In the genomic region with DNA sequence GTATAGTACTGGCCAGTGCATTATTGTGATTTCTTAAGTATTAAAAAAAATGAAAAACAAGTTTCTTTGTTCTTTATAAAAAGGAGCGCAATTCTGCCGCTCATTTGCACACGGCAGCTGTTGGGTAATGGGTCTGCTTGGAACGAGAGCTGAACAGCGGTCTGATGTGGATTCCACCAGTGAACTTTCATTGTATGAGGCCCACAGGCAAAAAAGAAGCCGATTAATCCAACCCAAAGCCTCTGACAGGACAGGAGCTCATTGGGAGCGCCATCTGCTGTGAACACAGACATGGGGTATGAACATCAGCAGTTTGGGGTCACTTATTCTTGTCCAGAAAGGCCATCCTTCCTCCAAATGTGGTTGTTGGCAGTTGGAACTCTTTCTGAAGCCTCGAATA, we compare ENCODE assay signal across 21 mouse cellular contexts.
A peak's percentile ranks its signal among the peaks of the same experiment; 100 is the strongest.
DNase-seq lines count a peak whose midpoint lies in the region; ATAC-seq lines count a peak whose summit lies in the region.
"Had no signal": no experiment of that assay in that cellular context is flagged by ENCODE, and none has a peak within 500 bp of the region (broad histone marks: within the 10 kb centered on the region; RNA-seq: fewer than 3 reads in every experiment).

No protein-coding gene starts in this region.

- H3K9me3 ChIP-seq in hindbrain, embryonic 11.5 days (ENCODE audit: control insufficient read depth, low read length), result no peaks in the 10 kb centered on the region
- no peaks in the 10 kb centered on the region for H3K9me3 ChIP-seq in hindbrain, embryonic 13.5 days
- H3K9me3 ChIP-seq in neural tube, embryonic 11.5 days (ENCODE audit: control insufficient read depth, low read length), result no peaks in the 10 kb centered on the region
- H3K9me3 ChIP-seq in neural tube, embryonic 15.5 days (replicated peaks), result no peaks in the 10 kb centered on the region
- H3K9me3 ChIP-seq in limb, embryonic 13.5 days, result no peaks in the 10 kb centered on the region
- H3K9me3 ChIP-seq: embryonic facial prominence, embryonic 13.5 days; heart, embryonic 13.5 days; liver, embryonic 13.5 days; lung, embryonic 15.5 days had no signal

- no peak overlapping the region for H3K4me2 ChIP-seq in hindbrain, embryonic 11.5 days (replicated peaks; ENCODE audit: low read depth, low read length)
- no peak overlapping the region for H3K4me2 ChIP-seq in hindbrain, embryonic 13.5 days
- no peak overlapping the region for H3K4me2 ChIP-seq in neural tube, embryonic 11.5 days (ENCODE audit: low read depth)
- H3K4me2 ChIP-seq in neural tube, embryonic 15.5 days, result no peak overlapping the region
- no peak overlapping the region for H3K4me2 ChIP-seq in limb, embryonic 13.5 days (replicated peaks)
- H3K4me2 ChIP-seq: embryonic facial prominence, embryonic 13.5 days; heart, embryonic 13.5 days; liver, embryonic 13.5 days; lung, embryonic 15.5 days had no signal

- H3K4me1 ChIP-seq in hindbrain, embryonic 11.5 days (replicated peaks; ENCODE audit: control insufficient read depth, insufficient read depth, low read length), result no peaks in the 10 kb centered on the region
- H3K4me1 ChIP-seq in hindbrain, embryonic 13.5 days (replicated peaks), result peaks cover 12% of the 10 kb centered on the region
- H3K4me1 ChIP-seq in neural tube, embryonic 11.5 days (ENCODE audit: control insufficient read depth, insufficient read depth, low read length), result no peaks in the 10 kb centered on the region
- peaks cover 5% of the 10 kb centered on the region; the same call in 1 of the 2 replicates for H3K4me1 ChIP-seq in neural tube, embryonic 15.5 days
- H3K4me1 ChIP-seq in limb, embryonic 13.5 days, result peaks cover 15% of the 10 kb centered on the region
- H3K4me1 ChIP-seq: heart, embryonic 13.5 days; liver, embryonic 13.5 days; lung, embryonic 15.5 days had no signal

- no peaks in the 10 kb centered on the region for H3K36me3 ChIP-seq in hindbrain, embryonic 11.5 days (ENCODE audit: control insufficient read depth, insufficient read depth, low read length)
- H3K36me3 ChIP-seq in hindbrain, embryonic 13.5 days, result no peaks in the 10 kb centered on the region
- no peaks in the 10 kb centered on the region for H3K36me3 ChIP-seq in neural tube, embryonic 11.5 days (ENCODE audit: control insufficient read depth, insufficient read depth, low read length)
- H3K36me3 ChIP-seq in neural tube, embryonic 15.5 days, result no peaks in the 10 kb centered on the region
- H3K36me3 ChIP-seq in limb, embryonic 13.5 days, result no peaks in the 10 kb centered on the region
- H3K36me3 ChIP-seq: embryonic facial prominence, embryonic 13.5 days; heart, embryonic 13.5 days; liver, embryonic 13.5 days; lung, embryonic 15.5 days had no signal

- peak; percentile 17 for DNase-seq in hindbrain, embryonic 11.5 days (ENCODE audit: low spot score)
- DNase-seq in neural tube, embryonic 11.5 days (ENCODE audit: low spot score), result peak; percentile 41
- DNase-seq in layer of hippocampus, adult 18-20 months (ENCODE audit: low spot score in 2 of 2), result no peak
- DNase-seq in MN1 (ENCODE audit: low spot score), result no peak
- DNase-seq: B cell, adult 2 months; cerebellum, adult 8-10 months; kidney, adult 11 months; liver, embryonic 13.5 days; lung, postnatal 4 days; right cerebral cortex, postnatal 4 days; thymus, adult 2 months had no signal

- H3K9ac ChIP-seq in hindbrain, embryonic 11.5 days (ENCODE audit: low read depth, low read length), result no peak overlapping the region
- no peak overlapping the region for H3K9ac ChIP-seq in hindbrain, embryonic 13.5 days
- no peak overlapping the region for H3K9ac ChIP-seq in neural tube, embryonic 11.5 days (ENCODE audit: low read length)
- H3K9ac ChIP-seq in neural tube, embryonic 15.5 days (replicated peaks), result no peak overlapping the region
- H3K9ac ChIP-seq in limb, embryonic 13.5 days, result no peak overlapping the region
- H3K9ac ChIP-seq: embryonic facial prominence, embryonic 13.5 days; heart, embryonic 13.5 days; liver, embryonic 13.5 days; lung, embryonic 15.5 days had no signal

- no peak overlapping the region for H3K27ac ChIP-seq in hindbrain, embryonic 11.5 days (ENCODE audit: low read depth, low read length)
- H3K27ac ChIP-seq in hindbrain, embryonic 13.5 days, result no peak overlapping the region
- no peak overlapping the region for H3K27ac ChIP-seq in neural tube, embryonic 11.5 days (ENCODE audit: low read depth, low read length)
- H3K27ac ChIP-seq in neural tube, embryonic 15.5 days (replicated peaks), result no peak overlapping the region
- H3K27ac ChIP-seq in limb, embryonic 13.5 days, result 0 out of 2 replicates have a peak overlapping the region, but pooled peaks have one; percentile 34
- H3K27ac ChIP-seq: embryonic facial prominence, embryonic 13.5 days; heart, embryonic 13.5 days; kidney, postnatal 0 days; layer of hippocampus, adult 2 months; liver, embryonic 13.5 days; lung, embryonic 15.5 days had no signal

- WGBS in hindbrain, embryonic 11.5 days, result 61% methylated on average over 8 of the region's 8 CpGs
- whole genome bisulfite sequencing in hindbrain, embryonic 13.5 days, result 47% methylated on average over 8 of the region's 8 CpGs
- 61% methylated on average over 8 of the region's 8 CpGs for WGBS in neural tube, embryonic 11.5 days
- 48% methylated on average over 8 of the region's 8 CpGs for WGBS in neural tube, embryonic 15.5 days
- WGBS in limb, embryonic 13.5 days, result 53% methylated on average over 8 of the region's 8 CpGs

- no peak overlapping the region for H3K4me3 ChIP-seq in hindbrain, embryonic 11.5 days (ENCODE audit: low read depth, low read length)
- H3K4me3 ChIP-seq in hindbrain, embryonic 13.5 days, result no peak overlapping the region
- no peak overlapping the region for H3K4me3 ChIP-seq in neural tube, embryonic 11.5 days (ENCODE audit: low read depth, low read length)
- no peak overlapping the region for H3K4me3 ChIP-seq in neural tube, embryonic 15.5 days (replicated peaks)
- H3K4me3 ChIP-seq in limb, embryonic 13.5 days, result no peak overlapping the region
- H3K4me3 ChIP-seq: embryonic facial prominence, embryonic 13.5 days; heart, embryonic 13.5 days; layer of hippocampus, adult 2 months; liver, embryonic 13.5 days; lung, embryonic 15.5 days; myocyte had no signal

- peak; percentile 45; the same call in 1 of the 2 replicates for ATAC-seq in hindbrain, embryonic 11.5 days (ENCODE audit: low FRiP score)
- no peak for ATAC-seq in hindbrain, embryonic 13.5 days (ENCODE audit: low FRiP score)
- no peak for ATAC-seq in neural tube, embryonic 11.5 days (ENCODE audit: insufficient read depth, low FRiP score, low TSS enrichment)
- no peak for ATAC-seq in neural tube, embryonic 15.5 days (ENCODE audit: low FRiP score)
- ATAC-seq in limb, embryonic 13.5 days (ENCODE audit: low FRiP score, low read depth), result no peak
- ATAC-seq: hindbrain, embryonic 16.5 days had no signal

- no peaks in the 10 kb centered on the region for H3K27me3 ChIP-seq in hindbrain, embryonic 11.5 days (ENCODE audit: control insufficient read depth, insufficient read depth, low read length)
- no peaks in the 10 kb centered on the region for H3K27me3 ChIP-seq in hindbrain, embryonic 13.5 days
- no peaks in the 10 kb centered on the region for H3K27me3 ChIP-seq in neural tube, embryonic 11.5 days (ENCODE audit: control insufficient read depth, insufficient read depth, low read length)
- no peaks in the 10 kb centered on the region for H3K27me3 ChIP-seq in neural tube, embryonic 15.5 days (replicated peaks)
- H3K27me3 ChIP-seq in limb, embryonic 13.5 days, result no peaks in the 10 kb centered on the region
- H3K27me3 ChIP-seq: embryonic facial prominence, embryonic 13.5 days; heart, embryonic 13.5 days; liver, embryonic 13.5 days; lung, embryonic 15.5 days had no signal

Comparison
In these comparisons a context has a peak if more than half of its experiments do, and no peak if none do; other contexts are left out.
1. DNase-seq: peak in hindbrain, embryonic 11.5 days (single experiment) and neural tube, embryonic 11.5 days (single experiment); none in layer of hippocampus, adult 18-20 months (0 of 2) and MN1 (single experiment).